Mouse (Mus musculus) lung, embryonic 14.5 days (tissue): ENCODE results near the gene Dab1. TPM values are rescaled to one million over a fixed set of nuclear protein-coding genes. Genes with fewer than 3 reads are reported as not detected.

Source experiments
- ATAC-seq: fragments of 200-750 bp; cut with Nextera tagmentation; 2 replicates; pipeline ENCODE4 v1.8.0; 2017; ENCODE audit warnings: mild to moderate bottlenecking, moderate TSS enrichment, moderate library complexity; ENCODE audit not compliant: insufficient read depth
- DNase-seq: peaks from one replicate; pipeline ENCODE4 v3.0.0-alpha.2; 2015
- H3K27ac ChIP-seq: fragments of 300-500 bp; sonication (generic); 2 replicates; pipeline ENCODE4 v1.5.1; 2014; ENCODE audit warnings: low read depth, mild to moderate bottlenecking, moderate library complexity
- H3K27me3 ChIP-seq: fragments of 300-500 bp; sonication (generic); 2 replicates; pipeline ENCODE4 v1.6.1; 2014; ENCODE audit warnings: low read length, control low read depth; ENCODE audit not compliant: insufficient read depth
- H3K36me3 ChIP-seq: fragments of 300-500 bp; sonication (generic); 2 replicates; pipeline ENCODE4 v1.6.1; 2014; ENCODE audit warnings: control low read depth; ENCODE audit not compliant: insufficient read depth
- H3K4me1 ChIP-seq: fragments of 300-500 bp; sonication (generic); 2 replicates; pipeline ENCODE4 v1.6.1; 2014; ENCODE audit warnings: antibody characterized with exemption, control low read depth; ENCODE audit not compliant: insufficient read depth
- H3K4me2 ChIP-seq: fragments of 300-500 bp; sonication (generic); 2 replicates; pipeline ENCODE4 v1.6.1; 2014; ENCODE audit warnings: mild to moderate bottlenecking
- H3K4me3 ChIP-seq: fragments of 300-500 bp; sonication (generic); 2 replicates; pipeline ENCODE4 v1.5.1; 2014; ENCODE audit warnings: low read depth, low read length
- H3K9ac ChIP-seq: fragments of 300-500 bp; sonication (generic); 2 replicates; pipeline ENCODE4 v1.6.1; 2014
- H3K9me3 ChIP-seq: fragments of 300-500 bp; sonication (generic); 2 replicates; pipeline ENCODE4 v1.6.1; 2016; ENCODE audit warnings: low read depth, low read length, control low read depth
- CTCF ChIP-seq: IDR thresholded peaks from 2 replicates; pipeline ENCODE4 v1.5.1; 2016; ENCODE audit warnings: antibody characterized with exemption, low read depth
- WGBS: fragments of 180-500 bp; shearing (Covaris S2); extraction: QIAGEN DNeasy Blood & Tissue Kit; methylation state at CpG from one replicate; pipeline ENCODE4 v1.1.7; 2014; 5-methylcytosine and 5-hydroxymethylcytosine counted together
- polyA plus RNA-seq: library from polyadenylated mRNA; unstranded; fragments of >200 nt; fragmentation: Nextera tagmentation; extraction: Ambion mirVana; gene quantifications from 2 replicates; pipeline ENCODE4 v1.2.1, GENCODE M21; 2014

Dab1 gene
- polyA plus RNA-seq, 1 experiment from 2014 or later = 4.4 TPM

DNA sequence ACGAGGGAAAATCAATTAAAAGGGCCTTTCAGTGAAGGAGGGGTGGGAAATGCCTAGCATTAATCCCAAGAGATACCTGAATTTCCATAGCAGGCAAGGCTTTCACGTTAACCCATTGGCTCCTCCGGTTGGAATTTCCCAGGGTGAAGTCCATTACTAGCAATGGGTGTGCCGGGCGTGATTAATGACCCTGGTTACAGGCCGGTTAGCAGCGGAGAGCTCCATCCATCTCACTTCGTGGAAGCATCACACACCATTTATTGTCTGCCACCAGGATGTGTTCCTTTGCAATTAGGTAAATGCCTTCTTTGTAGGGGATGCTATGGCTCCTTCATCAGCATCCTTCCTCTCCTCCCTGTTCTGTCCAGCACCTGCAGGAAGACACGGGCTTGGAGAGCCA is 350.7 kb downstream of the Dab1 start:
- TF ChIP-seq CTCF = no peak
- Histone ChIP-seq H3K4me3 (no peak overlapping the region), H3K9me3 (no peaks in the 10 kb centered on the region), H3K27me3 (no peaks in the 10 kb centered on the region), H3K27ac (no peak overlapping the region), H3K4me1 (no peaks in the 10 kb centered on the region), H3K9ac (no peak overlapping the region), H3K4me2 (no peak overlapping the region), H3K36me3 (no peaks in the 10 kb centered on the region)
- DNase-seq (no peak), ATAC-seq (no peak)
- WGBS = 62% methylated on average over 9 of the region's 9 CpGs

DNA sequence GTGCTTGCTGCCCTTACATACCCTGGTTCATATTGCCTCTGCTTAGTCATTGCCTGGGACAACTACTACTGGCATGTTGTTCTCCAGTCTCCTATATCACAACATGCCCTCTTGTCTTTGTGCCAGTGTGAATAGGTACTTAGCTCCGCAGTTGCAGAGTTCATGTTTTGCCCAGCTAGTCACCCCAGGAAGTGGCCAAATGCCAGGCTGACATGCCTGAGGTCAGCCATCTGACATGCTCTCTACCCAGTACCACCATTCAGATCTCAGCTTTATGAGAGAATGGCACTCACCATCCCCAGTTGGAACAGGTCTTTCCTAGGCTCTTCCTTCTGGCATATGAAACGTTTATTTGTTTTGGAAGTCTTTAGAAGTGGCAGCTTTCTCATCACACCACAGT is 355.4 kb downstream of the Dab1 start:
- no peaks in the 10 kb centered on the region for H3K9me3 ChIP-seq
- no peaks in the 10 kb centered on the region for H3K27me3 ChIP-seq
- no peak overlapping the region for H3K4me2 ChIP-seq
- no peak for DNase-seq
- H3K36me3 ChIP-seq = no peaks in the 10 kb centered on the region
- no peaks in the 10 kb centered on the region for H3K4me1 ChIP-seq
- 63% methylated on average over 2 of the region's 2 CpGs for WGBS
- no peak for TF ChIP-seq CTCF
- no peak overlapping the region for H3K4me3 ChIP-seq
- no peak overlapping the region for H3K27ac ChIP-seq
- ATAC-seq = no peak
- H3K9ac ChIP-seq = no peak overlapping the region

DNA sequence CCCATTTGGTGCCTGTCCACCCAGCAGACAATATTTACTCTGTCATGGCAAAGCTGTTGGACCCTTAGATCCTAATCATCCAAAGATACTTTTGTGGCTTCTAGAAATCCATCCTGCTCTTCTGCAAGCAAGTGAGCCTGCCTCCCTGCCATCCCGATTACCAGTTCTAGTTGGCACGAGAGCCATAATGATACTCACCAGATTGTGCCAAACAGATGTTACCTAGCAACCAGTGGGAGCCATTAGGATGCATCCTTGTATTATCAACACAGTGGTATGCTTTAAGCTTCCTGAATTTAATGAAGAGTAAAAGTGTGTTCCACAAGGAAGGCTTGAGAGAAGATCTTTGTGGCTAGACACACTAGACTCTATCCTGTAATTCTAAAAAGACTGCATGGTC is 355.8 kb downstream of the Dab1 start:
- no peak overlapping the region for H3K9ac ChIP-seq
- H3K9me3 ChIP-seq = no peaks in the 10 kb centered on the region
- H3K4me3 ChIP-seq = no peak overlapping the region
- H3K36me3 ChIP-seq = no peaks in the 10 kb centered on the region
- H3K27ac ChIP-seq = no peak overlapping the region
- no peak for TF ChIP-seq CTCF
- no peaks in the 10 kb centered on the region for H3K27me3 ChIP-seq
- H3K4me1 ChIP-seq = no peaks in the 10 kb centered on the region
- DNase-seq = no peak
- no peak for ATAC-seq
- H3K4me2 ChIP-seq = no peak overlapping the region
- WGBS = 79% methylated on average over 2 of the region's 2 CpGs

DNA sequence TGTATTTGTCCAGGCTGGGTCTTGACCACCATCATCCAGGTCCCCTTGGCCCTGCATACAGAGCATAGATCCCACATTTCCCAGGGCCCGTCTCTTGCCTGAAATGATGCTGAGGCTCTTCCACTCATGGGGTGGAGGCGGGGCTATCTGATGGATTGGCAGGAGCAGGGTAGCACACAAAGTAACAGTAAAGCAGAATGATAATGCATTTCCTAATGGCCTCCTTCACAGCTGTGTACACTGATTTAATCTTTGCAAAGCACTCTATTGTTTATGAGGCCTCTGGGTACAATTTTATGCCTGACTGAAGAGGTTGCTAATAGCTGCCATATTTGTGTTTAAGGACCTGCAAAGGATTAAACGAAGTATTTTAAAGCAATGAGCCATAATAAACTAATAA is 374.7 kb downstream of the Dab1 start:
- DNase-seq (no peak), ATAC-seq (no peak)
- Histone ChIP-seq H3K27ac (no peak overlapping the region), H3K36me3 (no peaks in the 10 kb centered on the region), H3K9ac (no peak overlapping the region), H3K4me2 (no peak overlapping the region), H3K27me3 (no peaks in the 10 kb centered on the region), H3K4me1 (no peaks in the 10 kb centered on the region), H3K9me3 (no peaks in the 10 kb centered on the region), H3K4me3 (no peak overlapping the region)
- 78% methylated on average over 3 of the region's 3 CpGs for WGBS
- no peak for TF ChIP-seq CTCF

DNA sequence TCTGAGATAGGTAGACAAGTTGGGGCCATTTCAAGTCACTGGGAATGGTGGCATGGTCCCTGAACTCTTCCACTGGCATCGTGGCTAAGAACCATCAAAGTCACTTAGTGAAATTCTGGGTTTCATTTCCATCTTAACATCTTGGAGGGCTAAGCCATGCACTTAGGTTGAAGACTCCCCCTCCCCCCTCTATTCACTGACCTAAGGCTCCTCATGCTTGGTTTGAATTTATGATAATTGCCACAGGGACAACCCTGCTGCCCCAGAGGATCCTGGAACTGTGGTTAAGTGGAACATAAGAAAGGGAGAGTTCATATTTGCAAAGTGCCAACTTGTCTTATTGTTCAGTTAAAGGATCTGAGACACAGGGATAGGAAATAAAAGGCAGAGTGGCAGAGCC is 375.2 kb downstream of the Dab1 start:
- 68% methylated on average over 1 of the region's 1 CpGs for WGBS
- Histone ChIP-seq H3K36me3 (no peaks in the 10 kb centered on the region), H3K4me3 (no peak overlapping the region), H3K4me2 (no peak overlapping the region), H3K9me3 (no peaks in the 10 kb centered on the region), H3K27me3 (no peaks in the 10 kb centered on the region), H3K4me1 (no peaks in the 10 kb centered on the region), H3K27ac (no peak overlapping the region), H3K9ac (no peak overlapping the region)
- no peak for TF ChIP-seq CTCF
- ATAC-seq (no peak), DNase-seq (no peak)

DNA sequence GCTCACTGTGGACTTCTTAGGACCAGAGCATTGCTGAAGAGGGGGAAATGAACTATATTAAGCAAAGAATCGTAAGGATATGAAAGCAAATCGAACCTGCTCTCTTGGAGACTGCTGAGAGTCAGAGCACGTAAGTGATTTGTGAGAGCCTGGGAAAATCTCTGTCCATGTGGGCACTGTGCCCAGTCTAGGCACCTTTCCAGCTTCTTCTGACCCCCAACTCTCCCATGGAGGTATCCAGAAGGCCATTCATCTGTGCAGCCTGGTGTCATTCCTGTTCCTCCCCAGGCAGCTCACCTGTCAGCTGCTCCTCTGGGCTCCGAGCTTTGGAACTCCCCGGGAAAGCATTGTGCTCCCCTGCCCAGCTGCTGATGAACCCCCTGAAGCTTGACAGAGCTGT is 389.2 kb downstream of the Dab1 start:
- H3K4me3 ChIP-seq = no peak overlapping the region
- H3K4me1 ChIP-seq = no peaks in the 10 kb centered on the region
- H3K27ac ChIP-seq = no peak overlapping the region
- no peaks in the 10 kb centered on the region for H3K36me3 ChIP-seq
- WGBS = 56% methylated on average over 5 of the region's 5 CpGs
- no peak for DNase-seq
- H3K27me3 ChIP-seq = no peaks in the 10 kb centered on the region
- no peak overlapping the region for H3K4me2 ChIP-seq
- no peak for ATAC-seq
- TF ChIP-seq CTCF = no peak
- no peak overlapping the region for H3K9ac ChIP-seq
- no peaks in the 10 kb centered on the region for H3K9me3 ChIP-seq

DNA sequence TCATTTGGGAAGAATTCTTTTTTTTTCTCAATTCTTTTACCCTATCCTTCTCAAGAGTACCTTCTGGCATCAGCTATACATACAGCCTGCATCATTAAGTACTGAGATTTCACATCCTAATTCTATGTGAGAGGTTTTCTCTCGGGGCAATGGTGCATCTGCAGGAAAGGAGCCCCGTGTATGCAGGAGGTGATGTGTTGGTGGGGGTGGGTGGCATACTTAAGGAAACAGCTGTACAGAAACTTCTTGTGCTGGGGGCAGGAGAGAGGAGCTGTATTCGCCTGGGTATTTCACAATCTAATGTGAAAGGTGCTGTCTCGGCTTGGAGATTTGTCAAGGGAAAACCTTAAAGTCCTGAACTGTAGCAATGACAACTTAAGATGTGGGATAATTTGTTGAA is 392.5 kb downstream of the Dab1 start:
- no peak overlapping the region for H3K27ac ChIP-seq
- no peak overlapping the region for H3K4me2 ChIP-seq
- no peaks in the 10 kb centered on the region for H3K4me1 ChIP-seq
- ATAC-seq = no peak
- DNase-seq = no peak
- no peaks in the 10 kb centered on the region for H3K36me3 ChIP-seq
- no peaks in the 10 kb centered on the region for H3K9me3 ChIP-seq
- H3K4me3 ChIP-seq = no peak overlapping the region
- no peak for TF ChIP-seq CTCF
- H3K9ac ChIP-seq = no peak overlapping the region
- WGBS = 50% methylated on average over 4 of the region's 4 CpGs
- H3K27me3 ChIP-seq = no peaks in the 10 kb centered on the region

DNA sequence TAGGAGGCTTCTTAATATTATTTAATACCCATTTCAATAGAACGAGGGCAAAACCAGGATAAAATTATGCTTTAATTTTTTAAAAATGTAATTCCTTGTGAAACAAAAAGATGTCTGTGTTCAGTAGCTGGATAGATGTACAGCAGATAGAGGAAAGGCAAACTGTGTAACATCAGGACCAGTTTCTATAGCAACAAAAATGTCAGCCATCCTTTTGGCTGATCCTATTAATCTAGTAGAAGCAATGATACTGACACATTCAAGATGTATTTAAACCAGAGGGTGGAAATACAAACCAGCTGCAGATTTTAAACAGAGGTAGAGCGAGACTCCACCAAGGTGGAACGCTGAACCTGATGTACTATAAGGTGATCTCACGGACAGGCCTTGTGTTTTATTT is 393.0 kb downstream of the Dab1 start:
- DNase-seq (no peak), ATAC-seq (no peak)

More for the DNA sequence above, 393.0 kb downstream of the Dab1 start:
- Histone ChIP-seq H3K9ac (no peak overlapping the region), H3K36me3 (no peaks in the 10 kb centered on the region), H3K4me2 (no peak overlapping the region), H3K4me3 (no peak overlapping the region), H3K4me1 (no peaks in the 10 kb centered on the region), H3K9me3 (no peaks in the 10 kb centered on the region), H3K27me3 (no peaks in the 10 kb centered on the region), H3K27ac (no peak overlapping the region)
- WGBS = 74% methylated on average over 4 of the region's 4 CpGs
- TF ChIP-seq CTCF = no peak
